Mouse (Mus musculus) WW6 (cell line): ENCODE data around the gene Hpcal1.

Experiments used
- DNase-seq: peaks from one replicate; pipeline ENCODE4 v3.0.0-alpha.2; 2013; ENCODE audit warnings: low read depth, low spot score

Gene Hpcal1

GRCm38 (mm10) chr12:17715720-17716478 is 25.2 kb downstream of the Hpcal1 start:
- DNase-seq, result no peak

- no peak for DNase-seq
Measured at GRCm38 (mm10) chr12:17717257-17717656, 26.6 kb downstream of the Hpcal1 start.

GRCm38 (mm10) chr12:17718146-17718545 is 27.5 kb downstream of the Hpcal1 start:
- no peak for DNase-seq

- no peak for DNase-seq
Measured at GRCm38 (mm10) chr12:17721058-17721457, 30.4 kb downstream of the Hpcal1 start.

- DNase-seq, result no peak
Measured at GRCm38 (mm10) chr12:17722452-17723181, 32.0 kb downstream of the Hpcal1 start.

GRCm38 (mm10) chr12:17723182-17723570 is 32.5 kb downstream of the Hpcal1 start:
- DNase-seq, result no peak

- no peak for DNase-seq
Measured at GRCm38 (mm10) chr12:17723999-17724398, 33.3 kb downstream of the Hpcal1 start.

GRCm38 (mm10) chr12:17724412-17725090 is 33.9 kb downstream of the Hpcal1 start:
- DNase-seq, result no peak

GRCm38 (mm10) chr12:17725592-17725991 is 34.9 kb downstream of the Hpcal1 start:
- DNase-seq, result no peak

- DNase-seq, result no peak
Measured at GRCm38 (mm10) chr12:17726576-17727320, 36.1 kb downstream of the Hpcal1 start.

- DNase-seq, result no peak
Measured at GRCm38 (mm10) chr12:17727676-17728339, 37.2 kb downstream of the Hpcal1 start.

GRCm38 (mm10) chr12:17729211-17729900 is 38.7 kb downstream of the Hpcal1 start:
- DNase-seq, result no peak

GRCm38 (mm10) chr12:17732006-17732405 is 41.4 kb downstream of the Hpcal1 start:
- no peak for DNase-seq

- no peak for DNase-seq
Measured at GRCm38 (mm10) chr12:17732546-17732945, 41.9 kb downstream of the Hpcal1 start.

- no peak for DNase-seq
Measured at GRCm38 (mm10) chr12:17733114-17733904, 42.7 kb downstream of the Hpcal1 start.

- DNase-seq, result no peak
Measured at GRCm38 (mm10) chr12:17736396-17736795, 45.7 kb downstream of the Hpcal1 start.

- no peak for DNase-seq
Measured at GRCm38 (mm10) chr12:17736859-17737577, 46.4 kb downstream of the Hpcal1 start.

GRCm38 (mm10) chr12:17737808-17738207 is 47.2 kb downstream of the Hpcal1 start:
- DNase-seq, result no peak

- no peak for DNase-seq
Measured at GRCm38 (mm10) chr12:17738473-17738872, 47.8 kb downstream of the Hpcal1 start.
